Mouse (Mus musculus) ES-E14 (cell line): ENCODE results near the gene Kidins220. TPM values are rescaled to one million over a fixed set of nuclear protein-coding genes. Genes with fewer than 3 reads are reported as not detected.

ENCODE experiments used
- DNase-seq: peaks from one replicate; pipeline ENCODE4 v3.0.0-alpha.2; 2013; ENCODE audit warnings: low read depth, low spot score
- H3K27ac ChIP-seq: 2 replicates; pipeline ENCODE4 v1.5.1; 2012; ENCODE audit warnings: low read depth, mild to moderate bottlenecking, low read length, moderate library complexity, mixed read lengths; ENCODE audit not compliant: poor library complexity, insufficient read depth, severe bottlenecking
- H3K36me3 ChIP-seq: 2 replicates; pipeline ENCODE4 v1.6.1; 2012; ENCODE audit warnings: mild to moderate bottlenecking, low read length, moderate library complexity, mixed read lengths; ENCODE audit not compliant: control insufficient read depth, poor library complexity, insufficient read depth, severe bottlenecking
- H3K4me1 ChIP-seq, 2 experiments: fragments of 150-350 bp in 1 of 2; sonication (generic) in 1 of 2; 2 replicates each; pipeline ENCODE4 v1.6.1; 2012; ENCODE audit warnings: low read length in 2 of 2, mild to moderate bottlenecking in 1 of 2, mixed read lengths in 1 of 2; ENCODE audit not compliant: control insufficient read depth in 2 of 2, insufficient read depth in 2 of 2, poor library complexity in 1 of 2
- H3K4me3 ChIP-seq, 2 experiments: fragments of 150-350 bp in 1 of 2; sonication (generic) in 1 of 2; 2 replicates each; pipeline ENCODE4 v1.5.1; 2012; ENCODE audit warnings: low read length in 2 of 2, low read depth in 1 of 2, mild to moderate bottlenecking in 1 of 2, mixed read lengths in 1 of 2; ENCODE audit not compliant: insufficient read depth in 1 of 2, poor library complexity in 1 of 2, severe bottlenecking in 1 of 2
- H3K9ac ChIP-seq: 2 replicates; pipeline ENCODE4 v1.6.1; 2012; ENCODE audit warnings: low read depth, mild to moderate bottlenecking, low read length, mixed read lengths; ENCODE audit not compliant: poor library complexity, insufficient read depth, severe bottlenecking
- H3K9me3 ChIP-seq: fragments of 150-350 bp; sonication (generic); 2 replicates; pipeline ENCODE4 v1.6.1; 2012; ENCODE audit warnings: low read depth, mild to moderate bottlenecking, low read length; ENCODE audit not compliant: control insufficient read depth, insufficient read depth
- CHD2 ChIP-seq: IDR thresholded peaks from 2 replicates; pipeline ENCODE4 v1.6.1; 2014; ENCODE audit warnings: mild to moderate bottlenecking, low read depth, low read length, inconsistent platforms
- HCFC1 ChIP-seq: IDR thresholded peaks from 2 replicates; pipeline ENCODE4 v1.6.1; 2012; ENCODE audit warnings: low read length, inconsistent platforms, borderline replicate concordance; ENCODE audit not compliant: insufficient read depth
- MAFK ChIP-seq: IDR thresholded peaks from 2 replicates; pipeline ENCODE4 v1.6.1; 2014; ENCODE audit warnings: mild to moderate bottlenecking, low read depth, low read length, inconsistent platforms; ENCODE audit not compliant: insufficient read depth
- ZC3H11A ChIP-seq: IDR thresholded peaks from 2 replicates; pipeline ENCODE4 v1.6.1; 2012; ENCODE audit warnings: low read depth, mild to moderate bottlenecking, inconsistent platforms, low read length, borderline replicate concordance
- ZNF384 ChIP-seq: IDR thresholded peaks from 2 replicates; pipeline ENCODE4 v1.6.1; 2012; ENCODE audit warnings: low read depth, low read length, inconsistent platforms
- in situ Hi-C, 2 experiments: fragments of 600-800 bp; cut with MboI; formaldehyde crosslinking; loops; one replicate each; pipeline ENCODE4 v1.15.1; 2025; ENCODE audit warnings: low sequenced_read_pairs in 2 of 2, inconsistent platforms in 1 of 2; ENCODE audit not compliant: unreplicated experiment in 2 of 2
- total RNA-seq: library from RNA; depleted of rRNA; stranded (reverse); fragments of 300-350 nt; gene quantifications from 2 replicates; pipeline ENCODE4 v1.2.3, GENCODE M21; 2012

Gene Kidins220
- total RNA-seq, 1 experiment: 26.1 TPM

DNA sequence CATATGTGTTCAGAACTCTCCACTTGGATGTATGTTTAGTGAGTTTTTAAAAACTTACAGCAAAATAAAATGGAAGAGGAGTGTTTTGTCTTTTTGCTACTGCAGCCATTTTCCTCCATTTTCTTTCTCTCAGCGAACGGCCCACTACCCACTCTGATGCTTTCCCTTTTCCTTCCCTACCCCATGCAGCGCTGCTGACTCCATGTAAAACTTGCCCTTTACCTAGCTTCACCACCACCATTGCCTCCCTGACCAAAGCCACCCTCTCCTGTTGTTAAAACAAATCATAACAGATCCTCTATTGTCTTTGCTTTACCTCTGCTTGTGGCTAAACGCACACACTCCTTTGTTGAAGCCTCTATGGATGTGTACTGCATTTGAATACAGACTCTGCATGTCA lies 20.6 kb downstream of the Kidins220 start:
- Histone ChIP-seq H3K27ac (no peak overlapping the region), H3K4me3 (no peak overlapping the region), H3K9me3 (no peaks in the 10 kb centered on the region), H3K4me1 (peaks cover 0 to 5% of the 10 kb centered on the region in 2 experiments; a peak in 1 of 4 replicates), H3K36me3 (peaks cover 4% of the 10 kb centered on the region; the same call in 1 of the 2 replicates), H3K9ac (no peak overlapping the region)
- DNase-seq: no peak
- in situ Hi-C loops: no loop called here
- TF ChIP-seq HCFC1: no peak
- no peak for TF ChIP-seq ZNF384
- TF ChIP-seq CHD2: no peak
- TF ChIP-seq ZC3H11A: no peak
- no peak for TF ChIP-seq MAFK

DNA sequence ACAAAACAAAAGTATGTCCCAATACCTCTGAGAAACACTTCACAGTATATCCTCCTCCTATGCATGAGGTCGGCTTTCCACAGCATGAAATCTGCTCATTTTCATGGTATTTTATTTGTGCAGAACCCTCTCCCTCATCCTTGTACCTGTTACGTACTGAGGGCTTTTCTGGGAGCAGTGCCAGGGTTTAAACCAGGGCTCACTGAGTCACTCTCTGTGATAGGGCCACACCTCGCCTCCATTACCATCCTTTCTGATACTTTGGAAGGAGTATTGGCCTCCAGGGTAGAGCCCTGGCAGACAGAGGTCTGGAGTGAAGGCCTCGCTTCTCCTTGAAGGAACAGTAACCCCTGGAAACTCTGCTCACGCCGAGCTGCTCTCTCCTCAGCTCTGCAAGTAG lies 30.6 kb downstream of the Kidins220 start:
- Histone ChIP-seq H3K9me3 (no peaks in the 10 kb centered on the region), H3K27ac (no peak overlapping the region), H3K36me3 (peaks cover 6% of the 10 kb centered on the region; the same call in 1 of the 2 replicates), H3K9ac (no peak overlapping the region), H3K4me3 (no peak overlapping the region), H3K4me1 (no peaks in the 10 kb centered on the region)
- in situ Hi-C loops: no loop called here
- no peak for TF ChIP-seq HCFC1
- no peak for TF ChIP-seq ZC3H11A
- TF ChIP-seq ZNF384: no peak
- no peak for TF ChIP-seq CHD2
- TF ChIP-seq MAFK: no peak
- no peak for DNase-seq

DNA sequence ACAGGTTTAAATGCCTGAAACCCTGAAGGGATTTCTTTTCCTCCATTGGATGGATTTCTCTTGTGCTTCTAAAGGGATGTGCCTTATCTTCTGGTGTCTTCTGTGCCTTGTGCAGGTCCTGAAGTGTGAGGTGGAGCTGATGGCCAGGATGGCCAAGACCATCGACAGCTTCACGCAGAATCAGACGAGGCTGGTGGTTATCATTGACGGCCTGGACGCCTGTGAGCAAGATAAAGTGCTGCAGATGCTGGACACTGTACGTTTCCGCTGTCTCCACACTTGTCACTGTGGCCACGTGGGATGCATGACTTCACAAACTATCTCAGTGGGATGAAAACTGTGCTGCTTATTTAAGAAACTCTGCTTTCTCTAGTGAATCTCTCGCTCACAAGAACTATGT lies 35.2 kb downstream of the Kidins220 start:
- no peaks in the 10 kb centered on the region for H3K9me3 ChIP-seq
- H3K4me1 ChIP-seq: no peaks in the 10 kb centered on the region
- peaks cover 2% of the 10 kb centered on the region; the same call in 1 of the 2 replicates for H3K36me3 ChIP-seq
- in situ Hi-C loops: no loop called here
- no peak for TF ChIP-seq ZNF384
- TF ChIP-seq MAFK: no peak
- TF ChIP-seq CHD2: no peak
- no peak for TF ChIP-seq ZC3H11A
- no peak for TF ChIP-seq HCFC1
- H3K27ac ChIP-seq: no peak overlapping the region
- no peak overlapping the region for H3K4me3 ChIP-seq
- DNase-seq: no peak
- no peak overlapping the region for H3K9ac ChIP-seq

DNA sequence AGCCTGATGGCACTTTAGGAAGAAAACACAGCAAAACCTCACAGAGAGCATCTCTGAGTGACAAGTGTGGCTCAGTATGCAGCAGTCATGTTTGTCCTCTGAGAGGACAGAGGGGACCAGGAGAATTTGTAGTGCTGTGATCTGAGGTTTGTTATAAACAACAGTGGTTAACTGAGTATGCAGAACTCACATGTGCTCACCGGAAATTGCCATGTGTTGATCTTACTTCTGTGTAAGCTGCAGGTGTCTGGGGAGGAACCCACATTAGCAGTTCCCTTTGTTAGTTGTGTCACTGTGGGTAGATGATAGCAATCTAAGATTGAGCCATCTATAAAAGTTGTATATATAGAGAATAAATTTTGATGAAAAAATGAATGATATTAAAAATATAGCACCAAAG lies 35.7 kb downstream of the Kidins220 start:
- Histone ChIP-seq H3K36me3 (peaks cover 2% of the 10 kb centered on the region; the same call in 1 of the 2 replicates), H3K9ac (no peak overlapping the region), H3K9me3 (no peaks in the 10 kb centered on the region), H3K4me3 (no peak overlapping the region), H3K27ac (no peak overlapping the region), H3K4me1 (no peaks in the 10 kb centered on the region)
- no peak for TF ChIP-seq ZC3H11A
- TF ChIP-seq MAFK: no peak
- no peak for TF ChIP-seq HCFC1
- no peak for TF ChIP-seq CHD2
- no peak for TF ChIP-seq ZNF384
- DNase-seq: no peak
- in situ Hi-C loops: no loop called here
